Mouse (Mus musculus) kidney, embryonic 16.5 days (tissue): Measurements from ENCODE around the gene Msmp. TPM values are rescaled to one million over a fixed set of nuclear protein-coding genes. Genes with fewer than 3 reads are reported as not detected.

Experiments used
- ATAC-seq: fragments of 200-750 bp; cut with Nextera tagmentation; 2 replicates; pipeline ENCODE4 v1.8.0; 2017; ENCODE audit warnings: moderate TSS enrichment; ENCODE audit not compliant: low FRiP score, low TSS enrichment
- H3K27ac ChIP-seq: fragments of 300-500 bp; sonication (generic); 2 replicates; pipeline ENCODE4 v1.5.1; 2014; ENCODE audit warnings: low read length
- H3K27me3 ChIP-seq: fragments of 300-500 bp; sonication (generic); 2 replicates; pipeline ENCODE4 v1.6.1; 2014; ENCODE audit warnings: low read length, control low read depth, mixed read lengths; ENCODE audit not compliant: insufficient read depth
- H3K36me3 ChIP-seq: fragments of 300-500 bp; sonication (generic); 2 replicates; pipeline ENCODE4 v1.6.1; 2014; ENCODE audit warnings: low read length, control low read depth, mixed read lengths; ENCODE audit not compliant: insufficient read depth
- H3K4me1 ChIP-seq: fragments of 300-500 bp; sonication (generic); 2 replicates; pipeline ENCODE4 v1.6.1; 2014; ENCODE audit warnings: low read length, control low read depth, mixed read lengths; ENCODE audit not compliant: insufficient read depth
- H3K4me2 ChIP-seq: fragments of 300-500 bp; sonication (generic); replicated peaks from 2 replicates; pipeline ENCODE4 v1.6.1; 2014; ENCODE audit warnings: low read depth, low read length
- H3K4me3 ChIP-seq: fragments of 300-500 bp; sonication (generic); 2 replicates; pipeline ENCODE4 v1.5.1; 2014; ENCODE audit warnings: mild to moderate bottlenecking, low read length
- H3K9ac ChIP-seq: fragments of 300-500 bp; sonication (generic); replicated peaks from 2 replicates; pipeline ENCODE4 v1.6.1; 2014; ENCODE audit warnings: low read length
- H3K9me3 ChIP-seq: fragments of 300-500 bp; sonication (generic); 2 replicates; pipeline ENCODE4 v1.6.1; 2016; ENCODE audit warnings: low read length, control low read depth
- WGBS: fragments of 180-500 bp; shearing (Covaris S2); extraction: QIAGEN DNeasy Blood & Tissue Kit; methylation state at CpG from one replicate; pipeline ENCODE4 v1.1.7; 2014; 5-methylcytosine and 5-hydroxymethylcytosine counted together
- polyA plus RNA-seq: library from polyadenylated mRNA; unstranded; fragments of >200 nt; fragmentation: Nextera tagmentation; extraction: Ambion mirVana; gene quantifications from 2 replicates; pipeline ENCODE4 v1.2.1, GENCODE M21; 2015

Gene Msmp
- polyA plus RNA-seq: 0.89 and 3.1 TPM in 2 replicates

GRCm38 (mm10) chr4:43584444-43585416 lies at the start of gene Msmp:
TSS of gene Msmp (minus strand) at chr4:43584494.
- ATAC-seq: no peak

GRCm38 (mm10) chr4:43633736-43634135 lies 49.4 kb upstream of the Msmp start:
- 94% methylated on average over 2 of the region's 2 CpGs for WGBS
- H3K9ac ChIP-seq: no peak overlapping the region
- no peaks in the 10 kb centered on the region for H3K9me3 ChIP-seq
- ATAC-seq: no peak
- H3K27ac ChIP-seq: no peak overlapping the region
- H3K4me2 ChIP-seq: no peak overlapping the region
- no peak overlapping the region for H3K4me3 ChIP-seq
- H3K4me1 ChIP-seq: peaks cover 22% of the 10 kb centered on the region
- no peaks in the 10 kb centered on the region for H3K27me3 ChIP-seq
- no peaks in the 10 kb centered on the region for H3K36me3 ChIP-seq

More at GRCm38 (mm10) chr4:43584444-43585416, at the start of gene Msmp:
- no peaks in the 10 kb centered on the region for H3K9me3 ChIP-seq
- H3K27ac ChIP-seq: no peak within 1 kb of the TSS
- no peaks in the 10 kb centered on the region for H3K27me3 ChIP-seq
- WGBS: 65% methylated on average over 12 of the region's 12 CpGs
- H3K4me3 ChIP-seq: no peak within 1 kb of the TSS
- H3K4me2 ChIP-seq: no peak within 1 kb of the TSS
- H3K9ac ChIP-seq: no peak within 1 kb of the TSS
- peaks cover 37% of the 10 kb centered on the region for H3K36me3 ChIP-seq
- H3K4me1 ChIP-seq: peaks cover 19% of the 10 kb centered on the region

- Histone ChIP-seq H3K9me3 (no peaks in the 10 kb centered on the region), H3K4me3 (no peak overlapping the region), H3K9ac (no peak overlapping the region), H3K27me3 (no peaks in the 10 kb centered on the region), H3K4me1 (peaks cover 22% of the 10 kb centered on the region), H3K27ac (no peak overlapping the region), H3K36me3 (no peaks in the 10 kb centered on the region), H3K4me2 (no peak overlapping the region)
- WGBS: 71% methylated on average over 8 of the region's 8 CpGs
- no peak for ATAC-seq
Observed at GRCm38 (mm10) chr4:43633296-43633695, 49.0 kb upstream of the Msmp start.

GRCm38 (mm10) chr4:43631956-43632920 lies 47.9 kb upstream of the Msmp start:
- Histone ChIP-seq H3K4me1 (peaks cover 22% of the 10 kb centered on the region), H3K4me2 (peak overlapping the region; percentile 91), H3K36me3 (no peaks in the 10 kb centered on the region), H3K9me3 (no peaks in the 10 kb centered on the region), H3K4me3 (peak overlapping the region; percentile 67), H3K27ac (peak overlapping the region; percentile 57; the same call in 1 of the 2 replicates), H3K27me3 (no peaks in the 10 kb centered on the region), H3K9ac (peak overlapping the region; percentile 84)
- 43% methylated on average over 42 of the region's 42 CpGs for WGBS
- ATAC-seq: peak; percentile 28; the same call in 1 of the 2 replicates

- WGBS: 1% methylated on average over 55 of the region's 70 CpGs
- peaks cover 22% of the 10 kb centered on the region for H3K4me1 ChIP-seq
- ATAC-seq: peak; percentile 69
Observed at GRCm38 (mm10) chr4:43631046-43631955, 47.0 kb upstream of the Msmp start, which contains the start of gene Npr2. TSS of gene Npr2 (plus strand) at chr4:43631935.

GRCm38 (mm10) chr4:43630671-43631045 lies 46.4 kb upstream of the Msmp start:
- peaks cover 22% of the 10 kb centered on the region for H3K4me1 ChIP-seq
- no peak for ATAC-seq
- peak overlapping the region; percentile 4; the same call in 1 of the 2 replicates for H3K27ac ChIP-seq
- peak overlapping the region; percentile 91 for H3K4me2 ChIP-seq
- peak overlapping the region; percentile 67 for H3K4me3 ChIP-seq
- H3K9ac ChIP-seq: no peak overlapping the region
- H3K36me3 ChIP-seq: no peaks in the 10 kb centered on the region
- H3K27me3 ChIP-seq: no peaks in the 10 kb centered on the region
- WGBS: 23% methylated on average over 5 of the region's 5 CpGs
- H3K9me3 ChIP-seq: peaks cover 9% of the 10 kb centered on the region

More at GRCm38 (mm10) chr4:43631046-43631955, 47.0 kb upstream of the Msmp start, which contains the start of gene Npr2:
- Histone ChIP-seq H3K9ac (peak within 1 kb of the TSS; percentile 84), H3K9me3 (peaks cover 4% of the 10 kb centered on the region), H3K4me2 (peak within 1 kb of the TSS; percentile 91), H3K4me3 (peak within 1 kb of the TSS; percentile 67), H3K27me3 (no peaks in the 10 kb centered on the region), H3K27ac (peak within 1 kb of the TSS; percentile 57; the same call in 1 of the 2 replicates), H3K36me3 (no peaks in the 10 kb centered on the region)

- no peak overlapping the region for H3K27ac ChIP-seq
- 5% methylated on average over 5 of the region's 5 CpGs for WGBS
- H3K4me3 ChIP-seq: no peak overlapping the region
- no peaks in the 10 kb centered on the region for H3K36me3 ChIP-seq
- H3K4me2 ChIP-seq: no peak overlapping the region
- H3K4me1 ChIP-seq: peaks cover 22% of the 10 kb centered on the region
- ATAC-seq: peak; percentile 81
- H3K9me3 ChIP-seq: peaks cover 15% of the 10 kb centered on the region
- H3K27me3 ChIP-seq: no peaks in the 10 kb centered on the region
- H3K9ac ChIP-seq: no peak overlapping the region
Observed at GRCm38 (mm10) chr4:43630030-43630581, 45.8 kb upstream of the Msmp start.

GRCm38 (mm10) chr4:43629106-43629817 lies 45.0 kb upstream of the Msmp start:
- Histone ChIP-seq H3K4me1 (peaks cover 22% of the 10 kb centered on the region), H3K4me3 (no peak overlapping the region), H3K27me3 (no peaks in the 10 kb centered on the region), H3K9me3 (peaks cover 22% of the 10 kb centered on the region), H3K4me2 (no peak overlapping the region), H3K9ac (no peak overlapping the region), H3K36me3 (no peaks in the 10 kb centered on the region), H3K27ac (no peak overlapping the region)
- WGBS: 48% methylated on average over 20 of the region's 20 CpGs
- ATAC-seq: no peak
